Mouse (Mus musculus) stomach, postnatal 0 days (tissue): ENCODE data around the gene St7.

Experiments used
- CTCF ChIP-seq: IDR thresholded peaks from 2 replicates; pipeline ENCODE4 v1.5.1; 2016; ENCODE audit warnings: antibody characterized with exemption, low read depth, mild to moderate bottlenecking, moderate library complexity
- EP300 ChIP-seq: optimal IDR thresholded peaks from 2 replicates; pipeline ENCODE3; 2016; ENCODE audit warnings: antibody characterized with exemption

GRCm38 (mm10) chr6:17979361-17979760 lies 286.6 kb downstream of the St7 start:
- TF ChIP-seq CTCF: no peak
- TF ChIP-seq EP300: no peak
